Comparison of ENCODE assay signal across 20 mouse cellular contexts in the genomic region with DNA sequence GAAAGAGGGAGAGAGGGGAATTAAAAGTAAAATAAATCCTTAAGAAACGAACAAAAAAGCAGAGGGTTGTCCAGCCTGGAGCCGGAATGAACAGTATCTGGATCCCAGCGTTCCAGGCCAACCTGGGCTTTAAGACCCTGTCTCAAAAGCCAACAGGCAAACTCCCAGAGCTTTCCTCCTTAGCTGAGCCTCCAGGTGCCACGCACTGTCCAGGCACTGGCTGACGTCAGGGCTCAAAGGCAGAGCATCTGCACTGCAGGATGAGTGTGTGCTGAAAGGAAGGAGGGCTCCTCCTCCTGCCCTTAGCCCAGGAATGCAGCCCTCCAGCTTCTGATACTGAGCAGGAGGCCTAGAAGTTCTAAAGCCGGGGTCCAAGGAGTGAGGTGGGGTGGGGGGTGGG. TPM values are rescaled to one million over a fixed set of nuclear protein-coding genes. Genes with fewer than 3 reads are reported as not detected.
DNase-seq lines count a peak whose midpoint lies in the region; ATAC-seq and TF ChIP-seq lines count a peak whose summit lies in the region.
"Had no signal": no experiment of that assay in that cellular context is flagged by ENCODE, and none has a peak within 500 bp of the region (broad histone marks: within the 10 kb centered on the region; RNA-seq: fewer than 3 reads in every experiment).

No protein-coding gene starts in this region.

- 43% methylated on average over 6 of the region's 6 CpGs for WGBS in hindbrain, embryonic 11.5 days
- 51% methylated on average over 6 of the region's 6 CpGs for WGBS in hindbrain, postnatal 0 days
- 37% methylated on average over 6 of the region's 6 CpGs for WGBS in embryonic facial prominence, embryonic 15.5 days

- no peak for ATAC-seq in hindbrain, embryonic 11.5 days (ENCODE audit: low FRiP score)
- no peak for ATAC-seq in hindbrain, postnatal 0 days
- 0 out of 2 replicates have a peak, but pooled peaks have one; percentile 18 for ATAC-seq in embryonic facial prominence, embryonic 15.5 days (ENCODE audit: insufficient number of reproducible peaks, low FRiP score, low TSS enrichment, low read depth)
- ATAC-seq: lung, postnatal 0 days; Patski had no signal

- no peak for TF ChIP-seq CTCF in hindbrain, postnatal 0 days (IDR thresholded peaks at IDR 0.05; ENCODE audit: low read depth)

- peaks cover 29% of the 10 kb centered on the region for H3K4me1 ChIP-seq in hindbrain, embryonic 11.5 days (replicated peaks; ENCODE audit: control insufficient read depth, insufficient read depth, low read length)
- peaks cover 16% of the 10 kb centered on the region for H3K4me1 ChIP-seq in hindbrain, postnatal 0 days (ENCODE audit: insufficient read depth, low read length)
- H3K4me1 ChIP-seq in embryonic facial prominence, embryonic 15.5 days: peaks cover 26% of the 10 kb centered on the region

- H3K4me3 ChIP-seq in hindbrain, embryonic 11.5 days (ENCODE audit: low read depth, low read length): no peak overlapping the region
- no peak overlapping the region for H3K4me3 ChIP-seq in hindbrain, postnatal 0 days (ENCODE audit: low read length)
- no peak overlapping the region for H3K4me3 ChIP-seq in embryonic facial prominence, embryonic 15.5 days (replicated peaks)

- peak overlapping the region; percentile 59 for H3K27ac ChIP-seq in hindbrain, embryonic 11.5 days (ENCODE audit: low read depth, low read length)
- no peak overlapping the region for H3K27ac ChIP-seq in hindbrain, postnatal 0 days
- H3K27ac ChIP-seq in embryonic facial prominence, embryonic 15.5 days (replicated peaks): no peak overlapping the region

- no peak overlapping the region for H3K4me2 ChIP-seq in hindbrain, embryonic 11.5 days (replicated peaks; ENCODE audit: low read depth, low read length)
- no peak overlapping the region for H3K4me2 ChIP-seq in hindbrain, postnatal 0 days (ENCODE audit: low read depth, low read length)
- H3K4me2 ChIP-seq in embryonic facial prominence, embryonic 15.5 days (replicated peaks): no peak overlapping the region

- H3K27me3 ChIP-seq in hindbrain, embryonic 11.5 days (ENCODE audit: control insufficient read depth, insufficient read depth, low read length): no peaks in the 10 kb centered on the region
- H3K27me3 ChIP-seq in hindbrain, postnatal 0 days (ENCODE audit: insufficient read depth, low read length): no peaks in the 10 kb centered on the region
- no peaks in the 10 kb centered on the region for H3K27me3 ChIP-seq in embryonic facial prominence, embryonic 15.5 days
- H3K27me3 ChIP-seq: Patski had no signal

- no peaks in the 10 kb centered on the region for H3K36me3 ChIP-seq in hindbrain, embryonic 11.5 days (ENCODE audit: control insufficient read depth, insufficient read depth, low read length)
- no peaks in the 10 kb centered on the region for H3K36me3 ChIP-seq in hindbrain, postnatal 0 days (ENCODE audit: insufficient read depth, low read length)
- no peaks in the 10 kb centered on the region for H3K36me3 ChIP-seq in embryonic facial prominence, embryonic 15.5 days

- no peak overlapping the region for H3K9ac ChIP-seq in hindbrain, embryonic 11.5 days (ENCODE audit: low read depth, low read length)
- H3K9ac ChIP-seq in hindbrain, postnatal 0 days (replicated peaks; ENCODE audit: low read length): no peak overlapping the region
- H3K9ac ChIP-seq in embryonic facial prominence, embryonic 15.5 days: no peak overlapping the region

- no peak for DNase-seq in hindbrain, embryonic 11.5 days (ENCODE audit: low spot score)
- DNase-seq in hindbrain, postnatal 0 days (ENCODE audit: low spot score): no peak
- peak; percentile 41 for DNase-seq in retina, postnatal 1 day
- DNase-seq in retina, embryonic 14.5 days (ENCODE audit: low spot score): no peak
- DNase-seq in yolk sac, embryonic 10.5 days (ENCODE audit: low spot score): peak; percentile 71
- DNase-seq in layer of hippocampus, adult 18-20 months (ENCODE audit: low spot score in 2 of 2): no peak
- DNase-seq in right cerebral cortex, postnatal 4 days: no peak
- DNase-seq: cerebellum, adult 2 months; gastrocnemius, postnatal 10 days; heart, postnatal 4 days; kidney, adult 2 months had no signal

- H3K9me3 ChIP-seq in hindbrain, embryonic 11.5 days (ENCODE audit: control insufficient read depth, low read length): no peaks in the 10 kb centered on the region
- H3K9me3 ChIP-seq in hindbrain, postnatal 0 days (ENCODE audit: low read length): no peaks in the 10 kb centered on the region
- no peaks in the 10 kb centered on the region for H3K9me3 ChIP-seq in embryonic facial prominence, embryonic 15.5 days (replicated peaks)

RNA-seq across cellular contexts. Expression of gene Fignl2, which starts 15.6 kb away (rescaled TPM):
- polyA plus RNA-seq in hindbrain, embryonic 11.5 days (2014; fragmentation: Nextera tagmentation; extraction: Ambion mirVana): 1.2 and 2.1 TPM in 2 replicates
- total RNA-seq in hindbrain, postnatal 0 days (2014; rRNA removed): 2.3 and 4.0 TPM in 2 replicates
- 0.10 and 0.11 TPM in 2 replicates for polyA plus RNA-seq in hindbrain, postnatal 0 days (2015; fragmentation: Nextera tagmentation; extraction: Ambion mirVana)
- 0.19 and 0.21 TPM in 2 replicates for polyA plus RNA-seq in embryonic facial prominence, embryonic 15.5 days (2015; fragmentation: Nextera tagmentation; extraction: Ambion mirVana)
- total RNA-seq in layer of hippocampus, adult 18-20 months (2021): 1 to 10 TPM; 1.3 to 1.6 TPM
- polyA plus RNA-seq: forebrain, embryonic 14.5 days had no signal

RNA-seq across cellular contexts. Expression of gene Ankrd33, which starts 21.6 kb away (rescaled TPM):
- not detected in 2 replicates for polyA plus RNA-seq in hindbrain, embryonic 11.5 days (2014; fragmentation: Nextera tagmentation; extraction: Ambion mirVana)
- total RNA-seq in hindbrain, postnatal 0 days (2014; rRNA removed): not detected in 2 replicates
- not detected in 2 replicates for polyA plus RNA-seq in hindbrain, postnatal 0 days (2015; fragmentation: Nextera tagmentation; extraction: Ambion mirVana)
- polyA plus RNA-seq in embryonic facial prominence, embryonic 15.5 days (2015; fragmentation: Nextera tagmentation; extraction: Ambion mirVana): not detected in 2 replicates
- total RNA-seq in layer of hippocampus, adult 18-20 months (2021): not detected
- total RNA-seq: gastrocnemius, postnatal 10 days; heart, postnatal 4 days had no signal
- polyA plus RNA-seq: brain, embryonic 14.5 days; forebrain, embryonic 14.5 days; kidney, adult 2 months; liver, embryonic 11.5 days; lung, postnatal 0 days; Patski; stomach, embryonic 14.5 days had no signal

RNA-seq across cellular contexts. Expression of gene Acvrl1, which starts 34.3 kb away (rescaled TPM):
- polyA plus RNA-seq in hindbrain, embryonic 11.5 days (2014; fragmentation: Nextera tagmentation; extraction: Ambion mirVana): 4.8 and 5.5 TPM in 2 replicates
- 16.8 and 21.6 TPM in 2 replicates for total RNA-seq in hindbrain, postnatal 0 days (2014; rRNA removed)
- polyA plus RNA-seq in hindbrain, postnatal 0 days (2015; fragmentation: Nextera tagmentation; extraction: Ambion mirVana): 7.0 and 7.3 TPM in 2 replicates
- 17.5 and 19.6 TPM in 2 replicates for polyA plus RNA-seq in embryonic facial prominence, embryonic 15.5 days (2015; fragmentation: Nextera tagmentation; extraction: Ambion mirVana)
- 1 to 10 TPM; 9.7 to 9.9 TPM for total RNA-seq in layer of hippocampus, adult 18-20 months (2021)
- polyA plus RNA-seq: Patski had no signal

RNA-seq across cellular contexts. Expression of gene Gm47841, which starts 46.8 kb away (rescaled TPM):
- not detected in 2 replicates for polyA plus RNA-seq in hindbrain, embryonic 11.5 days (2014; fragmentation: Nextera tagmentation; extraction: Ambion mirVana)
- total RNA-seq in hindbrain, postnatal 0 days (2014; rRNA removed): not detected in 2 replicates
- not detected in 2 replicates for polyA plus RNA-seq in hindbrain, postnatal 0 days (2015; fragmentation: Nextera tagmentation; extraction: Ambion mirVana)
- not detected in 2 replicates for polyA plus RNA-seq in embryonic facial prominence, embryonic 15.5 days (2015; fragmentation: Nextera tagmentation; extraction: Ambion mirVana)
- total RNA-seq in layer of hippocampus, adult 18-20 months (2021): not detected
- total RNA-seq: adrenal gland, adult 18-20 months; gastrocnemius, postnatal 10 days; layer of hippocampus, adult 8-10 months had no signal
- polyA plus RNA-seq: brain, embryonic 14.5 days; cerebellum, adult 2 months; forebrain, embryonic 14.5 days; kidney, adult 2 months; liver, embryonic 11.5 days; lung, postnatal 0 days; stomach, embryonic 14.5 days had no signal

Comparison
In these comparisons a context has a peak if more than half of its experiments do, and no peak if none do; other contexts are left out.
1. DNase-seq: peak in retina, postnatal 1 day (single experiment) and yolk sac, embryonic 10.5 days (single experiment); none in hindbrain, embryonic 11.5 days (single experiment), hindbrain, postnatal 0 days (single experiment), retina, embryonic 14.5 days (single experiment), layer of hippocampus, adult 18-20 months (0 of 2) and right cerebral cortex, postnatal 4 days (single experiment).